Mouse (Mus musculus) intestine, embryonic 16.5 days (tissue): ENCODE results near the gene Foxn3. TPM values are rescaled to one million over a fixed set of nuclear protein-coding genes. Genes with fewer than 3 reads are reported as not detected.

Experiments
- ATAC-seq: fragments of 200-750 bp; cut with Nextera tagmentation; 2 replicates; pipeline ENCODE4 v1.8.0; 2017; ENCODE audit warnings: moderate TSS enrichment, moderate library complexity
- H3K27ac ChIP-seq: fragments of 300-500 bp; sonication (generic); 2 replicates; pipeline ENCODE4 v1.5.1; 2014; ENCODE audit warnings: mild to moderate bottlenecking, low read length
- H3K27me3 ChIP-seq: fragments of 300-500 bp; sonication (generic); replicated peaks from 2 replicates; pipeline ENCODE4 v1.6.1; 2014; ENCODE audit warnings: low read length, control low read depth, mixed read lengths; ENCODE audit not compliant: control insufficient read depth, insufficient read depth
- H3K36me3 ChIP-seq: fragments of 300-500 bp; sonication (generic); 2 replicates; pipeline ENCODE4 v1.6.1; 2014; ENCODE audit warnings: low read length, control low read depth; ENCODE audit not compliant: control insufficient read depth, insufficient read depth
- H3K4me1 ChIP-seq: fragments of 300-500 bp; sonication (generic); 2 replicates; pipeline ENCODE4 v1.6.1; 2014; ENCODE audit warnings: low read length, control low read depth, mixed read lengths; ENCODE audit not compliant: control insufficient read depth, insufficient read depth
- H3K4me2 ChIP-seq: fragments of 300-500 bp; sonication (generic); 2 replicates; pipeline ENCODE4 v1.6.1; 2014; ENCODE audit warnings: low read depth, low read length, control low read depth
- H3K4me3 ChIP-seq: fragments of 300-500 bp; sonication (generic); 2 replicates; pipeline ENCODE4 v1.5.1; 2014; ENCODE audit warnings: mild to moderate bottlenecking, low read length
- H3K9ac ChIP-seq: fragments of 300-500 bp; sonication (generic); 2 replicates; pipeline ENCODE4 v1.6.1; 2014; ENCODE audit warnings: low read depth, low read length
- H3K9me3 ChIP-seq: fragments of 300-500 bp; sonication (generic); 2 replicates; pipeline ENCODE4 v1.6.1; 2016; ENCODE audit warnings: low read length, control low read depth; ENCODE audit not compliant: control insufficient read depth
- WGBS: fragments of 180-500 bp; shearing (Covaris S2); extraction: QIAGEN DNeasy Blood & Tissue Kit; methylation state at CpG from one replicate; pipeline ENCODE4 v1.1.7; 2014; 5-methylcytosine and 5-hydroxymethylcytosine counted together
- polyA plus RNA-seq: library from polyadenylated mRNA; unstranded; fragments of >200 nt; fragmentation: Nextera tagmentation; extraction: Ambion mirVana; gene quantifications from 2 replicates; pipeline ENCODE4 v1.2.1, GENCODE M21; 2015

Gene Foxn3
- polyA plus RNA-seq, 1 experiment from 2014 or later: 43.0 TPM

- H3K27me3 ChIP-seq: no peaks in the 10 kb centered on the region
- no peaks in the 10 kb centered on the region for H3K36me3 ChIP-seq
- WGBS: 33% methylated on average over 10 of the region's 10 CpGs
- no peak overlapping the region for H3K4me3 ChIP-seq
- no peak overlapping the region for H3K27ac ChIP-seq
- H3K4me1 ChIP-seq: peaks cover 9% of the 10 kb centered on the region; the same call in 1 of the 2 replicates
- H3K9ac ChIP-seq: no peak overlapping the region
- H3K9me3 ChIP-seq: peaks cover 5% of the 10 kb centered on the region; the same call in 1 of the 2 replicates
- ATAC-seq: peak; percentile 46; the same call in 1 of the 2 replicates
- H3K4me2 ChIP-seq: no peak overlapping the region
Observed at GRCm38 (mm10) chr12:99153664-99154063, 409.7 kb downstream of the Foxn3 start.

GRCm38 (mm10) chr12:99150126-99150525 is 413.3 kb downstream of the Foxn3 start:
- no peak overlapping the region for H3K9ac ChIP-seq
- H3K27ac ChIP-seq: no peak overlapping the region
- no peaks in the 10 kb centered on the region for H3K36me3 ChIP-seq
- no peak for ATAC-seq
- H3K4me1 ChIP-seq: peaks cover 9% of the 10 kb centered on the region; the same call in 1 of the 2 replicates
- no peaks in the 10 kb centered on the region for H3K27me3 ChIP-seq
- no peaks in the 10 kb centered on the region for H3K9me3 ChIP-seq
- H3K4me2 ChIP-seq: no peak overlapping the region
- 51% methylated on average over 4 of the region's 4 CpGs for WGBS
- H3K4me3 ChIP-seq: no peak overlapping the region

- no peak for ATAC-seq
- WGBS: 89% methylated on average over 6 of the region's 6 CpGs
- no peak overlapping the region for H3K9ac ChIP-seq
- H3K27me3 ChIP-seq: no peaks in the 10 kb centered on the region
- no peak overlapping the region for H3K27ac ChIP-seq
- H3K9me3 ChIP-seq: no peaks in the 10 kb centered on the region
- no peak overlapping the region for H3K4me2 ChIP-seq
- H3K4me1 ChIP-seq: peaks cover 9% of the 10 kb centered on the region; the same call in 1 of the 2 replicates
- H3K36me3 ChIP-seq: no peaks in the 10 kb centered on the region
- no peak overlapping the region for H3K4me3 ChIP-seq
Observed at GRCm38 (mm10) chr12:99149193-99149592, 414.2 kb downstream of the Foxn3 start.
